Mouse (Mus musculus): ENCODE data around the gene Taf1c.

The Taf1c gene

GRCm38 (mm10) chr8:119623744-119624143, 18.7 kb upstream of the Taf1c start:
- DNase-seq (ENCODE audit: low read depth, low spot score), result no peak

DNA sequence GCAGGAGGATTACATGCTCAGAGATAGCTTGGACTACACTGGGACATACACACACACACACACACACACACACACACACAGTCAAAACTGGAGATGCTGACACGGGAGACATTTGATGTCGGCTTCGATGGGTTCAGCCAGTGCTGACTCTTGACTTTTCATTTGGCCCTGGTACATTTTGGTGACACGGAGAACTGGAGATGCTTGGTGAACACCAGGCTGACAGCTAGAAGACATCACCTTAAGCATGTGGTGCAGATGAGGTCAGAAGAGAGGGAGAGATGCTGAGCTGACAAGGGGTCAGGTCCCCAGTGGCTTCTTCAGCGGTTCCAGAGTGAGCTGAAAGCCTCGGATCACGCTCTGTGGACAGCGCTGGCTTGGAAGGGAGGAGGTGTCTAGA, 18.0 kb upstream of the Taf1c start:
- no peak for DNase-seq (ENCODE audit: low read depth, low spot score)

DNA sequence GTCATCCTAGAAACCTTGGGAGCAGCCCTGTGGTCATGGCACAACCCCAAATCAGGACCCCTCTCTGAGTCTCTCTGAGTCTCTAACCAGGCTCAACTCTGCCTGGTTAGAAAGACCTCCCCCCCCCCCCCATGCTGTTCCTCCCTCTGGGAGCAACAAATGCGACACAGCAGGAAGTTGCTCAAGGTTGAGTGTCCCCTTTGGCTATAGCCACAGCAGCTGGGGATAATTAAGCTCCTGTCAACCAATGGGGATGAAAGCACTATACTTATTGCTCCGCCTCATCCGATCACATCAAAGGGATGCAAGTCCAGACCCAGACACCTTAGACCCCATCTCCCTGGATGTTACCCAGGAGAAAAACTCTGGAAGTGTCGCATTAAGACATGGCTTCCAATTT, 17.5 kb upstream of the Taf1c start:
- peak; percentile 76 for DNase-seq (ENCODE audit: low read depth, low spot score)

GRCm38 (mm10) chr8:119620848-119621465, 15.9 kb upstream of the Taf1c start:
- DNase-seq (ENCODE audit: low read depth, low spot score), result peak; percentile 55

GRCm38 (mm10) chr8:119620116-119620840, 15.3 kb upstream of the Taf1c start:
- peak; percentile 88 for DNase-seq (ENCODE audit: low read depth, low spot score)

DNA sequence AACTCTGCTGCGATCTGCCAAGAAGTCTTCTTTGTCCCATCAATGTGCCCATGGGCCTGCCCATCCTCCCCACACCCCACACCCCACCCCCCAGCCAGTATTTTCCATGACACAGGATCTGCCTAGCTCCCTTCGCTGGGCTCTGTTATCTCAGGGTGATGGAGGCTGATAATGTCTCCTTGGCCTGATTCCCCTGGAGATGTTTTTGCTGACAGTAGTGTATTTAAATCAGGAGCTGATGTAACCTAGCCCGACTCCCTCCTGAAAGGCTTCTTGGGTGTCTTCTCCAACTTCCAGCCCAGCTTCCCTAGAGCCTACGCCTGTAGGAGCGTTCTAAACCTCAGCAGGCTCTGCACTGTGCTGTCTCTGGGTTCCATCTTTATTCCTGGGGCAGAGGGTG, 13.9 kb upstream of the Taf1c start:
- no peak for DNase-seq (ENCODE audit: low read depth, low spot score)

- DNase-seq (ENCODE audit: low read depth, low spot score), result no peak
Observed at GRCm38 (mm10) chr8:119617586-119617985, 12.6 kb upstream of the Taf1c start.

DNA sequence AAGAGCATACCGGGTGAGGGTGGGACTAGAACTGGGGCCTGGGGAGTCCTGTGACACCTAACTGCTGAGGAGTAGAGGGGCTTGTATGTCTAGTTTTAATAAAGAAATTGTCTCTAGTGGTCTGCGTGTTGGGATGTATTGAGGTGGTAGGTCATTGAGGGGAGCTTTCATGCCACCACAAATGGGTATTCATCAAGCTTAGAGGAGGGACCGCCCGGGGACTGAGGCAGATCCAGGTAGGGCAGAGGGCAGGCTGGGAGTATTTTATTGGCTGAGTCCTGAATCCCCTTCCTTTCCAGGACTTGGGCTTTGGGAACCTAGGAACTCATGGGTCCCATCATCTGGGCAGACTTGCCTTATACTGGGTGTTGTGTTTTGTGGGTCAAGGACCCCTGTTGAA, 11.8 kb upstream of the Taf1c start:
- DNase-seq (ENCODE audit: low read depth, low spot score), result no peak

- DNase-seq (ENCODE audit: low read depth, low spot score), result no peak
Observed at GRCm38 (mm10) chr8:119616358-119616757, 11.3 kb upstream of the Taf1c start.

DNA sequence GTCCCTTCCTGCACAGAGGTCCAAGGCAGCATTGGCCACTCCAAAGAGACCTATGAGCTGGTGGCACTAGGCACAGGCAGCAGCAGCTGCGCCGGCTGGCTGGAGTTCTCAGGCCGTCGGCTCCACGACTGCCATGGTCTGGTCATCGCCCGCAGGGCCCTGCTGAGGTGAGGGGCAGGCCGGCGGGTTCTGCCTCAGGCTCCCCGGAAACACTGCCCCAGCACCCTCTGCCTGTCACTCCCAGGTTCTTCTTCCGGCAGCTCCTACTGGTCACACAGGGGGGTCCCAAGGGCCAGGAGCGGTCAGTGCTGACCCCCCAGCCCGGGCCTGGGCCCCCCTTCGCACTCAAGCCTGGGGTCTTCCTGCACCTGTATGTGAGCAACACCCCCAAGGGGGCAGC, 10.1 kb upstream of the Taf1c start:
- DNase-seq (ENCODE audit: low read depth, low spot score), result no peak

DNA sequence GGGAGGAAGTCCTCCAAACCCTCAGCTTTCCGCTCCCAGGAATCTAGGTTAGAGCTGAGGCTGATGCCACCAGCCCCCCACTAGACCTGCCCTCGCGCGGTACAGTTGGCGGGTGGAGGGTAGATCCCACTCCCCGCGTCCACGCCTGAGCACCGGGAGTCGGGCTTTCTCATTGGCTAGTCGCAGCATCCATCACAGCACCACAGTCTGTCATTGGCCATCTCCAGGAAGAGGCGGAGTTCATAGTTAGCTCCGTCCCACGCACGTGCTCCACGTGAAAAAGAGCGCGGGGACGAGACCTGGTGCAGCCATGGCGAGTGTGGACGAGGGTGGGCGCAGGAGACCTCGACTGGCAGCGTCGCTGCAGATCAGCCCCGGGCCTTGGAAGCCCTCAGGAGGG, 7.4 kb upstream of the Taf1c start, which contains the start of gene Adad2:
Gene Adad2 (plus strand): TSS at position 277 of the 400 bp plus-strand sequence.
- DNase-seq (ENCODE audit: low read depth, low spot score), result peak; percentile 84

GRCm38 (mm10) chr8:119606224-119606623, 1.2 kb upstream of the Taf1c start:
- DNase-seq (ENCODE audit: low read depth, low spot score), result no peak

GRCm38 (mm10) chr8:119604398-119604803, 621 bp downstream of the Taf1c start:
- DNase-seq (ENCODE audit: low read depth, low spot score), result no peak

DNA sequence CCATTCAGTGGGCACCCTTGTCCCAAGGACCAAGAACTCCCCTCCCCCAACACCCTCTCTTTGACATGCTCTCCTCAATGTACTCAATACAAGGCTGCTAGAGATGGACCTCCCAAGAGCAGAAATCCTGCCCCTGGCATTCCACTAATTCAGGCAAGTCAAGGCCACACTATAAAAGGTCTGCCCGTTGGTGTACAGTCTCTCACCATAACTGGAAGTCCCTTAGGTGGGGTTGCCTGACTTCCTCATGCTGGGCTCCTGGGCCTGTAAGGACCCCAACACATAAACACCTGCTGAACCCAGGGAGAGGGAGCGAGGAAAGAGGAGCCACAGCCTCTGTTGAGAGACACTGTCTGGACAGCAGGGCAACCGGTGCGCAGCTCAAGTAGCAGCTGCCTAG, 1.3 kb downstream of the Taf1c start:
- DNase-seq (ENCODE audit: low read depth, low spot score), result no peak

DNA sequence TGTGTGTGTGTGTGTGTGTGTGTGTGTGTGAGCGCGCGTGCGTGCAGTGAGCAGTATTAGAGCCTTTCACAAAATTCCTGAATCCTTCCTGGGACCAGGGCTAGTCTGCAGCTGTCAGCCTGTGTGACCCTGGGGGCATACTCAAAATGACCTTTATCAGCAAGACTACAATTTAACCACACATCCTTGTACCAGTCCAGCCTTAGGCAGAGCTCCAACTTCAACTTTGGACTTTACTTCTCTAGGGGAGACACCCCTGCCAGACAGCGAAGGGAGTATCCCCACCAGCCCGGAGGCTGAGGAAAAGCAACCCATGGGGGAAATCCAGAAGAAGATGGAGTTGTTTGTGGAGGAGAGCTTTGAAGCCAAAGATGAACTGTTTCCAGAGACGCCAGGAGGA, 13.6 kb downstream of the Taf1c start:
- no peak for DNase-seq (ENCODE audit: low read depth, low spot score)

- DNase-seq (ENCODE audit: low read depth, low spot score), result no peak
Observed at GRCm38 (mm10) chr8:119590348-119590747, 14.7 kb downstream of the Taf1c start.

- DNase-seq (ENCODE audit: low read depth, low spot score), result no peak
Observed at GRCm38 (mm10) chr8:119588844-119589243, 16.2 kb downstream of the Taf1c start.

DNA sequence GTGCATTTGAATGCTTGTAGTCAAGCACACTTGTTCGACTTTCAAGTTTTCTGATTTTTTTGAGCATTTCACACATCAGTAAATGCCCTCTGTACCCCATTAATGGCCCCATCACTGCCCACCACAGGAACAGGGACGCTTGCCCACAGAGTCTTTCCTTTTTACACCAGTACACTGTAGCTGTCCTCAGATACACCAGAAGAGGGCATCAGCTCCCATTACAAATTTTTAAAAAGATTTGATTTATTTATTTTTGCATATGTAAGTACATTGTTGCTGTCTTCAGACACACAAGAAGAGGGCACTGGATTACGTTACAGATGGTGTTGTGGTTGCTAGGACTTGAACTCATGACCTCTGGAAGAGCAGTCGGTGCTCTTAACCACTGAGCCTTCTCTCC, 16.7 kb downstream of the Taf1c start:
- no peak for DNase-seq (ENCODE audit: low read depth, low spot score)

DNA sequence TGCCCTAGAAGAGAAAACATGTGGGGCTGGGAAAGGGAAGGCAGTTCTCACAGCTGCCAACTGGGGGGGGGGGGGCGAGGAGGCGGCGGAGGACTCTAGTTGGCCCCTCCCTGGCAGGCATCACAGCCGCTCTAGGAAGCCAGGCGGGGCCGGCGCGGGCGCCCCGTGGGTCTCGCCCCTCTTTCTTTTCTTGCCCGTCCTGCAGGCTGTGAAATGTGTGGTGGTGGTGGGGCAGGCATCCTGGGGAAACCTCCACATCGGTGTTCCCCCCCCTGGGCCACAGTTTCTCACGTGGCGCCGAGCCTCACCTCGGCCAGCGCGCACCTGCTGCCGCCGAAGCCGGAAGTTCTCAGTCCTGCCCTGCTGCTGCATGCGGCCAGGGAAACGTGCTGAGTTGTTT, 19.1 kb downstream of the Taf1c start:
- DNase-seq (ENCODE audit: low read depth, low spot score), result peak; percentile 57

DNA sequence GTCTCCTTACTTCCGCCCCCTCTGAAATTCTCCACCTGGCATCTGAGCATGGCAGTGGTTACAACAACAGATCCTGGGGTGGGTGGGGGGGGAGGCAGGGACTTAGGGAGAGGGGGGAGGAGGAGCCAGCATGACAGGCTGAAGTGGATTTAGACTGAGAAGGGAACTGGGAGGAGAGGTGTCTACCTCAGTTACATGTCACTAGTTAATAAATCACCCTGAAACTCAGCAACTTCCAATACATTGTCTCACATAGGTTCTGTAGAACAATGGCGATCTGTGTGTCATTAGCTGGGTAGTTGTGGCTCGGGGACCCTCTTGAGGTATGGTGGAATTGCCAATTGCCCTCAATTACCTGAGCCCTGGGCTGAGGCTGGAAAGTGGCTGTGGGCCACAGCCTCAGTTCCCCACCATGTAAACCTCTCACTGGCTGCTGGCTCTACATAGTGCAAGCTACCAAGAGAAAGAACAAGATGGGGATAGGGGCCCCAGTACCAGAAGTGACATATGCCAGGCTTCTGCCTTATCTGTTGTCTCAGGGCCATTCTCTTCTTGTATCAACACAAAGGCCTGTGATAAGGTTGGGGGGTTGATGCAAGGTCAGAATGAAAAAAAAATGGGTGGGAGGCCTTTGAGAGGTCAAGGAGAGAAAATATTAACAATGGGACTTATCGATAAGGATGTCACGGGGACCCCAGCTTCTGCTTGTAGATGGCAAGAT, 24.4 kb downstream of the Taf1c start:
- DNase-seq (ENCODE audit: low read depth, low spot score), result no peak

GRCm38 (mm10) chr8:119579096-119579495, 25.9 kb downstream of the Taf1c start:
- DNase-seq (ENCODE audit: low read depth, low spot score), result no peak

GRCm38 (mm10) chr8:119575366-119575726, 29.7 kb downstream of the Taf1c start:
- DNase-seq (ENCODE audit: low read depth, low spot score), result no peak
